Mouse (Mus musculus) G1E-ER4 (cell line): ENCODE data around the gene Fam199x. TPM values are rescaled to one million over a fixed set of nuclear protein-coding genes. Genes with fewer than 3 reads are reported as not detected.

Experiments
- GATA1 ChIP-seq: IDR thresholded peaks from one replicate; pipeline ENCODE4 v1.8.0; 2012; ENCODE audit warnings: low read length, inconsistent platforms
- polyA plus RNA-seq: library from polyadenylated mRNA; stranded (reverse); fragments of >175 nt; gene quantifications from 2 replicates; pipeline ENCODE4 v1.2.3, GENCODE M21; 2012

Gene Fam199x
- 1.9 and 2.4 TPM in 2 replicates for polyA plus RNA-seq

DNA sequence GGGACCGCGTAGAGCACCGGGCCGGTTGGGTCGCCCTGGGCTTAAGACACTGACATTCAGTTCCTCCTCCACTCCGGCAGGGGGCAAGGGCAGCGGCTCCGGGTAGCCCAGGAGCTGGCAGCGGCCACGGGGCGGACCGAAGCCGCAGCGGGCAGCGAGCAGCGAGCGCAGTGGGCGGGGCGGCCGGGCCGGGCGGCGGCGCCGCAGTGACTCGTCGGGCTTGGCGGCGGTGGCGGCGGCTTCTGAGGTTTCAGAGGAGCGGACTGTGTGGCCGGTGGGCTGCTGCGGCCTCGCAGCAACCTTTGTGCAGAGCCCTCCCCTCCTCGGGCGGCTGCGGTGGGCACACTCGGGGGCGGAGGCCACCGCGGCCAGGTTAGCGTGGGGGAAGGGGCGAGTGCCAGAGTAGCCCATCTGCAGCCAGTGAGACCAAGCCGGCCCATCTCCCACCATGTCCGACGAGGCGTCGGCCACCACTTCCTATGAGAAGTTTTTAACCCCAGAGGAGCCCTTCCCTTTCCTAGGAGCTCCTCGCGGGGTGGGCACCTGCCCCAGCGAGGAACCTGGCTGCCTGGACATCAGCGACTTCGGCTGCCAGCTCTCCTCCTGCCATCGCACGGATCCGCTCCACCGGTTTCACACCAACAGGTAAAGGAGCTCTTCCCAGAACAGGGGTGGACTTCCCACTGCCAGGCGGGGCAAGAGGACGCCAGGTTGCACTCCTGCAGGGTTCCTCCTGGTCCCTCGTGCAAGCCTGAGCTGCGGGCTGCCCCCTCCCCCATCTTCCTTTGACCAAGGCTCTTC is at the start of gene Fam199x:
TSS of gene Fam199x (plus strand) at position 170 of the 801 bp plus-strand sequence.
- TF ChIP-seq GATA1: no peak

DNA sequence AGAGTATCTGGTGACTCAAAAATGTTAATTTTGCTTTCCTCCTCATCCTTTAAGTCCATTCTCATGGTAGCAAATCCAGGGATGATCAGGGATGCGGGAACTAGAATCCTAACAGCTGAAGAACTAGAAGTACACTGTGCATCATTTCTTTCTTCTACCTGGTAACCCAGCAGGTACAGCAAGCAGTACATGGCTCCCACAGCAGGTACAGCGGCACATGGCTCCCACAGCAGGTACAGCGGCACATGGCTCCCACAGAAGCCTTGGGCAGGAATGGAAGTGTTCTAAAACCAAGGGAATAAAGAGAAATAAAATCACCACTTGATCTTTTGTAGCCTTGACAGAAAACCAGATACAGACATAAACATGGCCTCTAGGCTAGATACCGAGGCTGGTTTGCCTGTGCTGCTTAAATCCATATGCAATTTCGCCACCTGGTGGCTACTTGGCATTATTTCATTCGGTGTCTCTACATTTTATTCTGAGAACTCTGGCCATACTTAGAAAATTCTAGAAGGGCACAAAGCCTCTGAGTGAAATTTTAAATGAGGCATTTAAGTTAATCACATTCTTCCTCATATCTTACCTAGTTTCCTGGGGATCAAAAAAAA is 34.2 kb upstream of the Fam199x start:
- no peak for TF ChIP-seq GATA1

DNA sequence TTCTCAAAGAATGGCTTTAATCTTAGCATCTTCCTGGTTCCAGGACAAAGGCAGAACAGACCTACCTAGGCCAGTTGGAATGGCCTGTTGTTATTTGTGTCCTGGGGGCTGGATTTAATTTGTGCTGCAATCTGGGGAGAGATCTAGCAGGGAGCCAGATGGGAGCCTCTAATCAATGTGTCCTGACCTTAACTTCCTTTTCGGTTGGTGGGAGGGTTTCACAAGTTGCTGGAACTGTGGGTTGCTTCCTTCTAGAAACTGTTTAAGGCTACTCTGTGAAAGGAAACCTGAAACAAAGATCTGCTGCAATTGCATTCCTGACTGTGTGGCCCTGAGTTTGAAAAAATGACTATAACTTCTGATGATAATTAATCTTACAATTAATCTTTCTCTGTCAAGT is 31.7 kb upstream of the Fam199x start:
- no peak for TF ChIP-seq GATA1

DNA sequence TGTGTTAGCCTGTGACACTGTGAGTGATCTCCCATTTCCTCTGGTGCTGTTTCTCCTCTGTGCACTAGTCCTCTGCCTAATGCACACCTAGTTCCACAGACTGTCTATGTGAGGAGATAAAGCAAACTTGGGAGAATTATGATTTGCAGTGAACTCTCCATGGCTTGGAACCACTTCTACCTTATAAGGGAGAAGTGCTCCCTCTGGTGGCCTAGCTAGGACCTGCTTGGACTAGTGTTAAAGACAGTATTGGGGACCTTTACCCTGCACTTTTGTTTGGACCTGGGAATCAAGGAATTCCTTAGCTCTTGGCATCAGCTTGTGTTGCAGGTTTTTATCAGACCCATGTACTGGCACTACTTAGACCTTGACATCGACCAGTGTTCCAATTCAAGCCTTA is 30.1 kb upstream of the Fam199x start:
- TF ChIP-seq GATA1: no peak

DNA sequence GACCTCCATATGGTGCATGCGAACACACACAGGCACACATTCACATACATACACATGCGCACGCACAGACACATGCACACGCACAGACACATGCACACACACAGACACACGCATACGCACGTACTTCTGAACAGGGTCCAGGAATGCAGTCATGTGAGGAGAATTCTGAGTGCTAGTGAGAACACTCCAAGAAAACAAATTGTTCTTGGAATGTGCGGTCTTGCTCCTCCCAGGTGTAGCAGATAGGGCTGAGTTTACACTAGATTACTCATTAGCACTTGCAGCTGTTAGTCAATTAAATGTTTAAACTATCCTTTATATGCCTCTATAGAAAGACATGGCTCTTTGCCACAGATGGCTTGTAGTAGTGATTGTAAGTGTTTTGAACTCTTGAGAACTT is 18.5 kb upstream of the Fam199x start:
- no peak for TF ChIP-seq GATA1

DNA sequence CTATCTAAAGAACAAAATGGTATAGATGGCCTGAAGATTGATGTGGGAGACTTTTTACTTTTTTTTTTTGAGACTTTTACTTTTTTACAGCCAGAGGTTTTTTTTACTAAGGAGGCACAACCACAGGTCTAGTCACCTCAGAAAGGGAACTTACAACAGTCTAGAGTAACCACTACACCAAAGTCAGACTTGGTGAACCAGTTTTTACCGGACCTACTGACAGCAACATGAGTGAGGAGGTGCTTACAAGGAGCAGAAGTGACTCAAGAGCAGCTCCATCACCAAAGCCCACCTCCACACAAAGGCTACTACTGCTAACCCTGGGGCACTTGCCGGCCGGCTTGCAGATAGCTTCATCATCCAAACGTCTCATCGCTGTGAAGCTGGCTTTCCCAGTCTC is 17.7 kb upstream of the Fam199x start:
- TF ChIP-seq GATA1: no peak

DNA sequence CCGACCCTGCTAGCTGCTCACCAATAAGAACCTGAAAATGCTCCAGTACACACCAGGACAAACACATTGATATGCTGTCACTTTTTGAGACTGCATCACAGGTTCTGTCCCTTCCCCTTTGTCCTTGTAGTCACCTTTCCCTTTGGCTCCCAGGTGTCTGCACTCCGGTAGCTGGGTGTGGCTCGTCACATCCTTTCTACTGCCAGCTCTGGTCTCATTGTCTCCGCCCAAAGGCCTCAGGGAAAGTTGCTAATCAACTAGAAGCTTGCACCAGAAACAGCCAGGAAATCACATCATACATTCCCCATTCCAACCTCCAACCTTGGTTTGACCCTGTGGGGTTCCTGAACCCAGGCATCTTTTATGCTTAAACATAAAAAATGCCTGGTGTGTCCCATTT is 15.1 kb upstream of the Fam199x start:
- no peak for TF ChIP-seq GATA1

DNA sequence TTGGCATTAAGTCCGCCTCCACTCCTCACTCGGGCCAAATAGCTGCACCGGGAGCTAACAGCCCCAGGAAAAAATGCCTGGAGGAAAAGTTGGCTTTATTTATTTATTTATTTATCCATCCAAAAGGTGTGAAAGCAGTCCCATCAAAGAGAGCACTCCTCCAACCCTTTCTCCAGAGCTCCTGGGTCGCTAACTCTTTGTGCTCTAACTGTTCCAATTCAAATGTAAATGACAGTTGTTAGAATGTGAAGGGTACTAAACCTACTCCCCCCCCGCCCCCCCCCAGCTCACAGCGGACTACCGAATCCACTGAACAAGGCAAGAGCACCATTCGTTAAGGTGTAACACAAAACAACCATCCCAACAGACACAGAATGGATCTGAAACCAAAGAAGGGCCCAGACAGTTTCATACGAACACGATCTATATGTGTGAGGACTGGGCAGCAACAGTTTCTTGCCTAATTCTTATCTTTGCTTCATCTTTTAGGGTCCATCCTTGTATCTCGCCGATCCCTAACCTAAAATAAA is 11.9 kb upstream of the Fam199x start:
- no peak for TF ChIP-seq GATA1

DNA sequence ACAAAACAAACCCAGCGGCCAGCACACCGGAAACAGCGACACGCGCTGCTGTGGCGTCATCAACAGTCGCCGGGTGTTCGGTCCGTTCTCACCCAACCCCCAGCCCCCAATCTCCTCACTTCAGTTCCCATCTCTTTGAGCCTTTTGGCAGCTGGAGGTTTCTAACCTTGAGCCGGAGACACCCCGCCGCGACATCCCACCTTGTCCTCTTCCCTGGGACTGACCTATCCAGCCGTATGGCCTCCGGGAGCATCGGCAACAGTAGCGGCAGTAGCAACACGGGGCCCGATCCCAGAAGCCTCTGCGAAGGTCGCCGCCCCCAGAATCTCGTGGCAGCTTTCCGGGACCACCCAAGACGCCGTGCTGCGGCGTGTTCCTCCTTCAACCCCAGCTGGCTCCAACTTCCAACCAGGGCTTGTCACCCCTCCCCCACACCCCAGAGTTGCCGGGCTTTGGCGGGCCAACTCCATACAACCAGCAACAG is 11.4 kb upstream of the Fam199x start, which contains the start of gene Slc25a53:
TSS of gene Slc25a53 (minus strand) at position 303 of the 484 bp plus-strand sequence.
- TF ChIP-seq GATA1: no peak

DNA sequence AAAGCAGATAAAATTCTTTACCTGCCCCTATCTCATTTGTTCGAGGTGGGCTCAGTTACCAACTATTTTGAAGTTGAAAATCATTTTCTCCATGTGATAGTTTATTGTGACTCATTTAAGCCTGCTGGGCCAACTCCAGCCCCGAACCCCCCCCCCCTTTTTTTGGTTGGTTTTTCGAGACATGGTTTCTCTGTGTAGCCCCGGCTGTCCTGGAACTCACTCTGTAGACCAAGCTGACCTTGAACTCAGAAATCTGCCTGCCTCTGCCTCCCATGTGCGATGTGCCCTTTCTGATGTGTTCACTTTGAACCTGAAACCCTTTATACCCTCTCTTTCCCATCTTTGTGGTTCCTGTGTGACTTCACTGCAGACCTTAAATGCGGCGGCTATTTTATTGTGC is 10.9 kb upstream of the Fam199x start:
- TF ChIP-seq GATA1: no peak

DNA sequence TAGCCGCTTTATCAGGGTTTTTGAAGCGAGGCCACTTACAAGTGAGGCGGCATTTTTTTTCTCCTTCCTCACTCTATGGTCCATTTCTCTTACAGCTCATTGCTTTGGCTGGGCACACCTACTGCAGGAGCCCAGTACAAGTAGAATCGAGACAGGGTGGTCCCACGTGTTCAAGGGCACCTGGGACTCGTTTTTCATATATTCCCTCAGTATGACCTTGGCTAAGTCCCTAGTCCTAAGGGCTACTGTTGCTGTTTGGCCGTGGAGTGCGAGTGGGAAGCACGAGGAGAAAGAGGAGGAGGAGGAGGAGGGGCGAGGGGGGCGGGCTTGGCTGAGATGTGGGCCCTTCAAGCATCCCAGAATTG is 352 bp upstream of the Fam199x start:
- TF ChIP-seq GATA1: no peak

DNA sequence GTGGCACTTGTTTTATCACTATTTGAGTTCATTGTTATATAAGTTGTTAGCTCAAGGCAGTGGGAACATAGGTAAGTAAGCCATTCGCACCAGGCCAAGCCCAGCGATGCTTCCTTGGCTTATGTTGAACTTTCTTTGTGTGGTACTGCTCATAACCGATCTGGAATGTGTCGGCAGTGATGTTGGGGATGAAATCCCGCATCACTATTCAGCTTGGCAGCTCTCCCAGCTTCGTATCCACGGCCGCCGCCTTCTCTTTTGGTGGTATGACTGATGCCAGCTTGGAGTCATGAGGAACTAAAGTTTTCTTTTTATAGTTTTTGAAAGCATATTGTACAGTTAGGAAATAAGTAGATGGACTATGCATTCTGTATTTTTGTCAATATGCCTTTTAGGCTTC is 13.8 kb downstream of the Fam199x start:
- TF ChIP-seq GATA1: no peak

DNA sequence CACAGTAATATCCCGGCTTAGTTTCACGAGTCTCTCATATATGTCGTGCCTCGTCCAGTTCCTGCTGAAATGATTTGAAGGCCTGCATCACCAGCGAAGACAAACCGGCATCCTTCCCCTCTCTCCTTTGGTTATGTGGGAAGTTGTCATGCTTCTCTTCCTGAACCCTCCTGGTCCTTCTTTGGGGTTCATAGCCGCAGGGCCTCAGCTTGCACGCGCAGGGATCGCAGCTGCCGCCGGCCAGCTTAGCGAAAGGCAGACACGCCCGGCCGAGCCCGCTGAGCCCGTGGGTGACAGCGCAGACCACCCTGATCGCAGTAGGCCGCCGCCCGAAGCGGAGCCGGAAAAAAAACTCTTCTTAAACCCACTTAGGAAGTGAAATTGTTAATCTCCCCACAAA is 55.1 kb downstream of the Fam199x start:
- TF ChIP-seq GATA1: no peak

DNA sequence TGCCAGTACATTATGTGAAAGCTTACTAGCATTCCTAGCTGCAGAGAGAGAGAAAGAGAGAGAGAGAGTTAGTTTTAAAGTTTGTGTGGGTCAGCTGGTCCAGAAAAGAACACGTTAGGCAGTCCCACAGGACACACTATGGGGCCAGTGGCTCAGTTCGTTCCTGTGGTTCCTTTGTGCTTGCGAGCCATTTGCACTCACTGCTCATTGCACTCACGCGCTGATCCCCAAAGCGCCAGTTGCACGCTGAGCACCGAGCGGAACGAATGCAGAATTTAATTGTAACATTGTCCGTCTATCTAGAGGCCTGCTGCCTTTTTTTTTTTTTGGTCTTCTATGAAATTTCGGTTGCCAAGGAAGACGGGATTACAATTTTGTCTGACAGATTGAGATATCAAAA is 57.1 kb downstream of the Fam199x start:
- TF ChIP-seq GATA1: no peak

DNA sequence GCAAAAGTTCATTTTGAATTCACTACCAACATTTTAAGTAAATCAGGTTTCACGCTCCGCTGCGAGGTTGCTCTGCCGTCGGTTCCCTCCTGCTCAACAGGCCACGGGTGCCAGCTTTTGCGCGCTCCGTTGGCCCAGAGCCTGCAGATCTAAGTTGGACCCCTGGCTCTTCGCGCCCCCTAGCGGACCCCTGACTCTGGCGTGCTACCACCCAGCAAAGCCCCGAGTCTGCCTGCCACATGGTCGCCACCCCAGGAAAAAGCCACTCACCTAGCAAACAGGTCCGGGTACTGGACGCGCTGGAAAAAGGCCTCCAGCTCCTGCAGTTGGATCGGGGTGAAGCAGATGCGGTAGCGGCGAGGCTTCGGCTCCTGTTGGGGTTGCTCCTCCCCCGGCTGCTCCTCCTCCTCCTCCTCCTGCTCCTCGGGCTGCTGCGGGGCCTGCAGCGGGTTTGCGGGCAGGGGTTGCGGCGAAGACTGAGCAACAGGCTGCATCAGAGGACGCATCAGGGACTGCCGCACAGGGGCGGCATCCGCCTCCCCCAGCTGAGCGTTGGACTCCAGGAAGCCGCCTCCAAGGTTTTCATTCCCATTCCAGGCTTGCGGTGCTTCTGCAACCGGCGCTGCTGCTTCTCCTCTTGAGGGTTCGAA is 68.8 kb downstream of the Fam199x start:
- no peak for TF ChIP-seq GATA1
